Mouse (Mus musculus): ENCODE measurements at regions not wholly inside any gene's neighbourhood (a gene's known extent, or its start where the extent isn't known, plus 50 kb on each side); places are given as distances from the start of the nearest gene placed in this dataset.
"Not testable (repeated sequence)": the region's sequence is repeated elsewhere in the genome, so short reads cannot be mapped to it uniquely, and the experiment has no call there.

DNA sequence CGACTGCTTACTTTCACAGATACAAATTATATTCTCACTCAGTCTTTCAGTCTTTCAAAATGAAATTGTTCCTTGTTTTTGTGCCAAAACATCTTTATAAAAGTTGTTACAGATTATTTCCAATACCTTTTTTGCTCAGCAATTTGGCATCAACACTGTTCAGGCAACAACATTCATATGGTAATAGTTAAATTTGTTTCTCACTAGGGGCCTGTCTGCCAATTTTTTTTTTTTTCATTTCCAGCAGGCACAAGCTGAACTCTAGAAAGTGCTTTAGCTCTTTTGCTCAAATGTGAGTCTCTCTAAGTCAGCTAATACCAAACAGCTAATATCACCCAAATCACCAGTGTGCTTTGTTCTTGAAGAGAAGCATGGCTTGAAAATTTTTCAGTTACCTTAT lies 199.4 kb downstream of the Antxr2 start:
- no peak overlapping the region for H3K9ac ChIP-seq
- no peak overlapping the region for H3K27ac ChIP-seq
- 85% methylated on average over 1 of the region's 1 CpGs for WGBS
- H3K9me3 ChIP-seq, result no peaks in the 10 kb centered on the region
- no peaks in the 10 kb centered on the region for H3K4me1 ChIP-seq
- no peak for ATAC-seq (ENCODE audit: low FRiP score)
- H3K36me3 ChIP-seq (replicated peaks), result no peaks in the 10 kb centered on the region
- H3K4me2 ChIP-seq, result no peak overlapping the region
- no peaks in the 10 kb centered on the region for H3K27me3 ChIP-seq
- no peak overlapping the region for H3K4me3 ChIP-seq (replicated peaks)

- ATAC-seq (ENCODE audit: low FRiP score), result no peak
- no peak overlapping the region for H3K9ac ChIP-seq
- H3K36me3 ChIP-seq (replicated peaks), result no peaks in the 10 kb centered on the region
- no peaks in the 10 kb centered on the region for H3K27me3 ChIP-seq
- H3K9me3 ChIP-seq, result no peaks in the 10 kb centered on the region
- H3K4me1 ChIP-seq, result no peaks in the 10 kb centered on the region
- H3K4me3 ChIP-seq (replicated peaks), result no peak overlapping the region
- WGBS, result 84% methylated on average over 3 of the region's 3 CpGs
- no peak overlapping the region for H3K27ac ChIP-seq
- no peak overlapping the region for H3K4me2 ChIP-seq
Observed at GRCm38 (mm10) chr5:97817485-97817884, 213.4 kb downstream of the Antxr2 start.

DNA sequence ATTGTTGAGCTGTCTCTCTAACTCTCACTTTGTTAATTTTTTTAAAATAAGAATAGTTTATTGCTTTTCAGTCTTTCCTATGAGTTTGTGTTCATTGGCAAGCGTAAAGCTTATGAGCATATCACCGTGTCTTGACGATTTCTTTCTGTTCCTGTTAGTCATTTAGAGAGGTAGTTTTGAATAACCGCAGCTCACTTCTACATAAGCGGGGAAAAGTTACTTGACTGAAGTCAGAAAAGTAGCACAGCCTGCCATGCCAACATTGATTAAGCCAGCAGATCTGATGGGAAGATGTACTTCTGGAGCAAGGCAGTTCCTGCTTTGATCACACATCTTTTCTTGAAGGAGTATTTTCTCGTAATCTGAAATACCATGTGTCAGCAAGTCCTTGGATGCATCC lies 215.5 kb downstream of the Antxr2 start:
- Histone ChIP-seq H3K27me3 (no peaks in the 10 kb centered on the region), H3K4me3 (replicated peaks) (no peak overlapping the region), H3K4me1 (no peaks in the 10 kb centered on the region), H3K9ac (no peak overlapping the region), H3K4me2 (no peak overlapping the region), H3K27ac (no peak overlapping the region), H3K9me3 (no peaks in the 10 kb centered on the region), H3K36me3 (replicated peaks) (no peaks in the 10 kb centered on the region)
- no peak for ATAC-seq (ENCODE audit: low FRiP score)
- 92% methylated on average over 6 of the region's 6 CpGs for WGBS

GRCm38 (mm10) chr5:97814700-97815099 lies 216.1 kb downstream of the Antxr2 start:
- Histone ChIP-seq H3K27ac (no peak overlapping the region), H3K4me2 (no peak overlapping the region), H3K4me1 (no peaks in the 10 kb centered on the region), H3K9ac (no peak overlapping the region), H3K4me3 (replicated peaks) (no peak overlapping the region), H3K36me3 (replicated peaks) (no peaks in the 10 kb centered on the region), H3K27me3 (no peaks in the 10 kb centered on the region), H3K9me3 (no peaks in the 10 kb centered on the region)
- no peak for ATAC-seq (ENCODE audit: low FRiP score)
- WGBS, result 97% methylated on average over 2 of the region's 2 CpGs

- H3K4me3 ChIP-seq (replicated peaks), result no peak overlapping the region
- no peak overlapping the region for H3K27ac ChIP-seq
- no peaks in the 10 kb centered on the region for H3K36me3 ChIP-seq (replicated peaks)
- 89% methylated on average over 1 of the region's 1 CpGs for WGBS
- H3K27me3 ChIP-seq, result no peaks in the 10 kb centered on the region
- no peaks in the 10 kb centered on the region for H3K9me3 ChIP-seq
- no peak overlapping the region for H3K4me2 ChIP-seq
- no peaks in the 10 kb centered on the region for H3K4me1 ChIP-seq
- H3K9ac ChIP-seq, result no peak overlapping the region
- ATAC-seq (ENCODE audit: low FRiP score), result no peak
Observed at GRCm38 (mm10) chr5:97812611-97813350, 218.1 kb downstream of the Antxr2 start.

GRCm38 (mm10) chr5:97809007-97809406 lies 221.8 kb downstream of the Antxr2 start:
- Histone ChIP-seq H3K9ac (no peak overlapping the region), H3K27ac (no peak overlapping the region), H3K4me3 (replicated peaks) (no peak overlapping the region), H3K4me1 (no peaks in the 10 kb centered on the region), H3K36me3 (replicated peaks) (no peaks in the 10 kb centered on the region), H3K9me3 (no peaks in the 10 kb centered on the region), H3K27me3 (no peaks in the 10 kb centered on the region), H3K4me2 (no peak overlapping the region)
- WGBS, result 68% methylated on average over 2 of the region's 2 CpGs
- ATAC-seq (ENCODE audit: low FRiP score), result no peak

GRCm38 (mm10) chr5:97807171-97807570 lies 223.7 kb downstream of the Antxr2 start:
- no peaks in the 10 kb centered on the region for H3K36me3 ChIP-seq (replicated peaks)
- H3K9me3 ChIP-seq, result no peaks in the 10 kb centered on the region
- no peak overlapping the region for H3K4me3 ChIP-seq (replicated peaks)
- ATAC-seq (ENCODE audit: low FRiP score), result no peak
- H3K27me3 ChIP-seq, result no peaks in the 10 kb centered on the region
- no peak overlapping the region for H3K4me2 ChIP-seq
- no peaks in the 10 kb centered on the region for H3K4me1 ChIP-seq
- WGBS, result 76% methylated on average over 1 of the region's 1 CpGs
- no peak overlapping the region for H3K27ac ChIP-seq
- H3K9ac ChIP-seq, result no peak overlapping the region

DNA sequence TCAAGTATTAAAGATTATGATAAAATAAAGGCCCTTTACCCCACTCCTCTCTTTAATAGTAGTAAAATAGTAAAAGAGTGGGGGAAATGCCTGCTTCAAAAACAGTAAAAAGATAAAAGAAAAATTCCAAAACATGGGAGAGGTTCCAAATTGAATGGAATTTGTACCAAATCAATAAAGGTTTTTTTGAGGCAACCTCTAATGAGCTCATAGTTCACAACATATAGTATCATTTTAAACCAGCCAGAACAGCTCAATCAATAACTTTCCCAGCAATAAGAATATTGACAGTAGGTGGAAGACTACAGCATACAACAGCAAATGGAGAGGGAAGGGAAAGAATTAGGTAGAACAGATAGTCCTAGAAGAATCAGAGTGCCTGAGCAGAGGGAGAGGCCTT lies 224.1 kb downstream of the Antxr2 start:
- Histone ChIP-seq H3K4me2 (no peak overlapping the region), H3K27me3 (no peaks in the 10 kb centered on the region), H3K27ac (no peak overlapping the region), H3K9ac (no peak overlapping the region), H3K4me1 (no peaks in the 10 kb centered on the region), H3K9me3 (no peaks in the 10 kb centered on the region), H3K4me3 (replicated peaks) (no peak overlapping the region), H3K36me3 (replicated peaks) (no peaks in the 10 kb centered on the region)
- ATAC-seq (ENCODE audit: low FRiP score), result no peak

- ATAC-seq (ENCODE audit: low FRiP score), result peak; percentile 27; the same call in 1 of the 2 replicates
- H3K36me3 ChIP-seq (replicated peaks), result no peaks in the 10 kb centered on the region
- no peak overlapping the region for H3K4me3 ChIP-seq (replicated peaks)
- H3K4me2 ChIP-seq, result no peak overlapping the region
- H3K9ac ChIP-seq, result no peak overlapping the region
- WGBS, result 12% methylated on average over 3 of the region's 3 CpGs
- H3K27ac ChIP-seq, result no peak overlapping the region
- H3K4me1 ChIP-seq, result peaks cover 7% of the 10 kb centered on the region
- H3K9me3 ChIP-seq, result no peaks in the 10 kb centered on the region
- H3K27me3 ChIP-seq, result no peaks in the 10 kb centered on the region
Observed at GRCm38 (mm10) chr5:97800017-97800416, 230.8 kb downstream of the Antxr2 start.

- Histone ChIP-seq H3K36me3 (replicated peaks) (no peaks in the 10 kb centered on the region), H3K27ac (no peak overlapping the region), H3K4me2 (no peak overlapping the region), H3K4me3 (replicated peaks) (no peak overlapping the region), H3K4me1 (no peaks in the 10 kb centered on the region), H3K9ac (no peak overlapping the region), H3K9me3 (no peaks in the 10 kb centered on the region), H3K27me3 (no peaks in the 10 kb centered on the region)
- ATAC-seq (ENCODE audit: low FRiP score), result no peak
- WGBS, result 77% methylated on average over 9 of the region's 9 CpGs
Observed at GRCm38 (mm10) chr5:97788175-97788574, 242.7 kb downstream of the Antxr2 start.

DNA sequence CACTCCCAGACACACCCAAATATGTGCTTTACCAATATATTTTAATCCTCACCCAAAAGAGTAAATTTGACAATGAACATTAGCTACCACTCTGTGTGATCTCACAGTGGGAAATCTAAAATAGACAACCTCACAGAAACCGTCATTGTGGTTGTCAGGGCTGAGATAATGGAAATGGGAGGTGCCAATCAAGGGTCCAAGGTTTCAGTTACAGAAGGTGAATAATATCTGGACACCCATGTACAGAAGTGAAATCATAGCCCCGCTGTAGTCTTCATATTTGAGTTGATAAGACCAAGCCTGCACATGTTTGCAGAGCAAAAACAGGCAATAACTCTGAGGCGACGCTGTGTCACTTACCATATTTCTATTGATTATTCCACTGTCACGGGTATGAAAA lies 243.8 kb downstream of the Antxr2 start:
- no peaks in the 10 kb centered on the region for H3K27me3 ChIP-seq
- H3K4me2 ChIP-seq, result no peak overlapping the region
- no peaks in the 10 kb centered on the region for H3K36me3 ChIP-seq (replicated peaks)
- no peaks in the 10 kb centered on the region for H3K4me1 ChIP-seq
- 84% methylated on average over 5 of the region's 5 CpGs for WGBS
- ATAC-seq (ENCODE audit: low FRiP score), result no peak
- no peak overlapping the region for H3K9ac ChIP-seq
- H3K27ac ChIP-seq, result no peak overlapping the region
- no peak overlapping the region for H3K4me3 ChIP-seq (replicated peaks)
- H3K9me3 ChIP-seq, result no peaks in the 10 kb centered on the region

GRCm38 (mm10) chr5:97775100-97775499 lies 255.7 kb downstream of the Antxr2 start:
- not testable (repeated sequence) for H3K36me3 ChIP-seq (replicated peaks); ATAC-seq (ENCODE audit: low FRiP score); H3K27me3 ChIP-seq; H3K27ac ChIP-seq; H3K4me1 ChIP-seq; H3K4me3 ChIP-seq (replicated peaks); H3K4me2 ChIP-seq; H3K9ac ChIP-seq; H3K9me3 ChIP-seq
- 80% methylated on average over 3 of the region's 3 CpGs for WGBS

DNA sequence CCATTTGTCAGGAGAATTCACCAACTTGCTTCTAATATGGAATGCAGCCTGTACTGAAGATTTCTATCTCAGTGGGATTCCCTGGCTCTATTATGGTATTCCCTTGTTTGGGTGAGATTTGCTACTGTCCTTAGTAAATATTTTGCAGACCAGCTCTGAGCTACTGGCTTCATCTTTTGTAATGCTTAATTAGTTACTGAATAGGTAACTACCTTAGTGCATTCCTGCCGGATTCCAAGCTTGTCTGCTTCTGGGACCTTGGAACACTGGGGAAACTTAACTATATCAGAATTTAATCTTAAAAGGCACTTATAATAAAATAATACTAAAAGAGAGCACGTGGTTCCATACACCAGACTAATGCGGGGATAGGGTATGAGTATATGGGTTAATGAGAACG lies 257.4 kb downstream of the Antxr2 start:
- H3K4me1 ChIP-seq; ATAC-seq (ENCODE audit: low FRiP score); H3K27me3 ChIP-seq; H3K9me3 ChIP-seq; H3K4me3 ChIP-seq (replicated peaks); H3K36me3 ChIP-seq (replicated peaks); H3K4me2 ChIP-seq; H3K27ac ChIP-seq; H3K9ac ChIP-seq: not testable (repeated sequence)
- WGBS, result 60% methylated on average over 4 of the region's 4 CpGs
